Mouse (Mus musculus) urinary bladder, postnatal 36 days (tissue): ENCODE data around the gene Fam92b.

Source experiments
- DNase-seq, 2 experiments: peaks; one replicate each; pipeline ENCODE4 v3.0.0; 2022; ENCODE audit warnings: low spot score in 2 of 2, mixed read lengths in 1 of 2

Fam92b gene

DNA sequence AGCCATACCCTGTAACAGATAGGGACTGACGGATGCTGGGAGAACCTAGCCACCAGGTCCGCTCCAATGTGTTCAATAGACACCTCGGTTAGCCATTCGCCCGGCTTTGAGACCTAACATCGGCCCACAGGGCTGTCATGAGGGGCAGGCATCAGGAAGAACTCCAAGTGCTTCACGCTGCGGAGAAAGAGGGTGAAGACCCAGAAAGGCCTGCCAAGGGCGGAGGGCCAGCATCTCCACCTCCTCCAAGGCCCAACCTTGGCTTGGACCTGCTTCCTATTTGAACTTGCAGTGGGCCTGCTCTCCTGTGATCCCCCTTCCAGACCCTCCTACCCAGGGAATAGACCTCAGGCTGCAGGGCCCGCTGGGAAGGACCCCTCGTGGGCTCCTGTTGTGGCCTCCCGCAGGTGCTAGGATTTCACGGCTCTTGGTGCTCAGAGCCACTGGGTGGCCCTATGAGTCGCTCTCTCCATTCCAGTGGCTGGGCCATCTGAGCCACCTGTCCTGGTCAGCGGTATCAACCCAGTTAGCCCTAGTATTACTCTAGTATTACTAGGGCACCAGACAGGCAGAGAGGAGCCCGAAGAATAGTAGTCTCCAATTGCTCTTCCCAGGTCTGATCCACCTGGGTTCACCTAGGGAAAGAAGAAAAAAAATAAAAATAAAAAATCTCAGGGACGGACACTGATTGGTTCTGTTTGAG is 13.0 kb upstream of the Fam92b start:
- DNase-seq = no peak

DNA sequence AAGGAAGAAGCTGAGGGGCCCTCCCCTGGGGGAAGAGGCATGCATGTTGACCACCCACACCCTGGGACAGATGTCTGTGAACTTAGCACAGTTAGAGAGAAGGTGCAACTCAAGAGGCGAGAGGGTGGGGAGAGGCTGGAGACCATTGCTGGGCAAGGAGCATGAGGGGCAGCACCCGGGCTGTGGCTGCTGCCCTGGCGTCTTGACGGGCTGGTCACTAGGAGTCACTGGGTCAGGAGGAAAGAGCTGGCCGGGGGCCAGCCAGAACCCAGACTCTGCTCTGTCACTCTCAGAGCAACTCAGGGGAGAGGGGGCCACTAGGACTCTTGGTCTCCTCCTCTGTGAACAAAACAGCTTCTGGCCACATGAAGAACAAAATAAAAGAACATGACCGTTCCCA is 12.2 kb upstream of the Fam92b start:
- DNase-seq = no peak

DNA sequence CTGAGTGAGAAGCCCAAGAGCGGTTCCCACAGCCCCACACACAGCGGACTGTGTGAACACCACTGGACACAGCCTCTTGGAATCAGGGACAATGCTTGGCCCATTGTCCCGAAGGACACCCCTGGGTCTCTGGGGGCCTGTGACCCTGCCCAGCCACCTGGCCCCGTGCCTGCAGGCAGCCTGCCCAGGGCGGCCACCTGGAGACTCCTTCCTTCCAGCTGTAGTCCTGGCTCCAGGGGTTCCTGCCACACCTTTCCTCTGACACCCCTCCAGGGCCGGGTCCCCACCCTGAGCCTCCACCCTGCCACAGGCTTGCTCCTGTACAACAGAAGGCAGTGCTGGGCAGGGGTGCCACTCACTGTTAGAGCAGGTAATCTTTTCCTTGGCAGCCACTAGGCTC is 11.2 kb upstream of the Fam92b start:
- DNase-seq = peak in 1 of 2 experiments; percentile 69

DNA sequence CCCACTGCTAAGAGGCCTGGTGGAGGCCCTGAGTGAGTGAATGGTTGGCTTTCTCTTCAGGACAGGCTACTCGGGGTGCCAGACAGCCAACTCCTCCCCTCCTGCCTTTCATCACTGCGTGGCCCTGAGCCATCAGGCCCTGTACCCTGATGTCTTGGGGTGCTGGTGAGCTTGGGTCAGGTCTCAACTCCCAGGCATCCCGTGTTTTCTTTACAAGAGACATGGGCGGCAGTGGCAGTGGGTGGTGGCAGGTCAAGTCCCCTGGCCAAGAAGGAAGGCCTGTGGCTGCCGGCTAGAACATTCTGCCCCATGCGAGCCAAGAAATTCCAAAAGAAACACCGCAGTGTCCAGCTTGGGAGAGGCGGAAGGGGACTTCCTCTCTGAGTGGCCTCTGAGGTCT is 9.2 kb upstream of the Fam92b start:
- peak in 1 of 2 experiments; percentile 58 for DNase-seq

DNA sequence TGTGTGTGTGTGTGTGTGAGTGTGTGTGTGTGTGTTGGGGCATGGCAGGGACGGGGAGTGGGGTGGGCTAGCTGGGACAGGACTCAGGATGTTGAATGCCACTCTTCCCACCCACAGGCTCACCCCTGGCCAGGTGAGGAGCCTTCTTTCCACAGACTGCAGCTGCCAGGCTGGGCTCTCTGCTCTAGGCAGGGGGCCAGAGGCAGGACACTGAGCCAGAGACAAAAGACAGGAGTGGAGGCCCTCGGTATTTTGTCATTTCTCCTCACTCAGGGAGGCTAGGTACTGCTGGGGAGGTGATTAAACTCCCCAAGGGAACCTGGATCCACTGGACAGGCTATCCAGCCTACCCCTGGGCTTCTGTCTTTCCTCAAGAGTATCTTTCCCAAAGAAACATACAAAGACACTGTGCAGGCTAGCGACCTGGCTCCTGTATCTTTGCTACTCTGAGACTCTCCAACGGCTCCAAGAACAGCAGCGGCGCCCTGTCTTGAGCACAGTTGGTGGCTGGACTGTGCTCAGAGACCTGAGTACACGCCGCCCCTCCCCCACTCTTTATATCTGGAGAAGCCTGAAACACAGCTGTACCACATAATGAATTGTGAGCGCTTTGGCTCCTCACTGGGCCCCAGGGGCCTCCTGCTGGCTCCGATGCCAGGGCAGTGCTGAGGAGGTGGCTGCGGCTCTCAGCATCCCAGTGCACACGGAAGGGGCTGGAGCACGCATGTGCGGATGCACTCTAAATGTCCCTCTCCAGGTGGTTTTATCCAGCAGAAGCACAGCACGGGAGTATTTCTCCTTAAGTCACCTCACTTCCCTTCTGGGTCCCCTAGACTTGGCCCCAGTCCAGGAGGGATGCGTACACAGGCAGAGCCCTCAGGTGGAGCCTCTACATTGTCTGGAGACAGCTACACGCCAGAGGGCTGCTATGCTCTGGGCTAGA is 7.9 kb upstream of the Fam92b start:
- DNase-seq = no peak

DNA sequence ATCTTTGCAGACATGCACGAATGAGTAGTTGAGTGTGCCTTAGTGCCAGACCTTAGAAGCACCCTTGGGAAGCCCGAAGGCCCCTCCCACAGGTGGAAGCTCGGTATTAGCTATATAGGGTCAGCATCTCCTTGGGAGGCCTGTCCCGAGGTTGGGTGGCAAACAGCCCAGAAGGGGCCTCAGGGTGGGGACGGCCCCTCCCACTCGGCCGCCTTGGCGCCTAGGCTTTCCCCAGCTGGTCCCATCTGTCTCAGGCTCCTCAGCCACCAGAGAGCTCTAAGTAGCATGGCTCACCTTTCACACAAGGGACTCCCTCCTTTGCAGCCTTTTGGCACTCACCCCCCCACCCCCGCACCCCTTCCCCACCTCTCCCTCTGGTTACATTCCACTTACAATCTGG is 7.1 kb upstream of the Fam92b start:
- no peak for DNase-seq

DNA sequence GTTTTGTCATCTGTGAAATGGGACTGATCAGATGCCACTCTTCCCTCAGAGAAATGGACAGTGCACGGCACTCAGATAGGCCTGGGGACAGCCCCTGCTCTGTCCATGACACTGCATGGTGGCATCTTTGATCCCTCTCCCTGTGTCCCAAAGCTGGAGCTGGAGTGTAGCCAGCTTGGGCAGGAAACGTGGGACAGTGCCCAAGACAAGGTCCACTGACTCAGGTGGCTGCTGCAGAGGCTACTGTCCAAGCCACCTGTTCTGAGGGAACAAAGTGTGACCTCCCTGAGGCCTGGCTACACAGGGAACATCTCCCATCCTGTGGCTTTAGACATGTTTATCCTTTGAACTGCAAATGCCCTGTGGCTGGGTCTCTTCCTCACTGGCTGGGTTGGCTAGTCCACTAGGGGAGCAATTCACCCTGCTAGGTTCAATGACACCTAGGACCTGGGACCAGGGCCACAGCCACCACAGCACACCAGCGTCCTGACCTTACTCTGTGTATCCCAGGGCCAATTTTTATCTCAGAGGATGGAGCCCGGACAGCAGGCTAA is 4.7 kb upstream of the Fam92b start:
- no peak for DNase-seq

DNA sequence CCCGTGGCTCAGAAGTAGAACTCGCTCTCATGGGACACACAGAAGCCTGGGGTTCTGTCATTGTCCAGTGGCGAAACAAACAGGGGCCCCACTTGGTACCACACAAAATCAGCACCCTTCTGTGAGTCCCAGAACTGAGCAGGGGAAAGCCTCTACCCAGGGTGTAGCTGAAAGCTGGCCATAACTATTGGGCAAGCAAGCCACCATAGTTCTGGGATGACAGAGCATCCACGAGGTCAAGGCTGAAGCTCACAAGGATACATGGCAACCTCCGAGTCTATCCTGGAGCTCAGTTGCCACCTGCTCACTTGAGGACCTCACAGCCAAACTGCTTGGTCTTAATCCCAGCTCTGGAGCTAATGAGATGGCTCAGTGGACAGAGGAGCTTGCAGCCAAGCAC is 4.0 kb upstream of the Fam92b start:
- DNase-seq = no peak

DNA sequence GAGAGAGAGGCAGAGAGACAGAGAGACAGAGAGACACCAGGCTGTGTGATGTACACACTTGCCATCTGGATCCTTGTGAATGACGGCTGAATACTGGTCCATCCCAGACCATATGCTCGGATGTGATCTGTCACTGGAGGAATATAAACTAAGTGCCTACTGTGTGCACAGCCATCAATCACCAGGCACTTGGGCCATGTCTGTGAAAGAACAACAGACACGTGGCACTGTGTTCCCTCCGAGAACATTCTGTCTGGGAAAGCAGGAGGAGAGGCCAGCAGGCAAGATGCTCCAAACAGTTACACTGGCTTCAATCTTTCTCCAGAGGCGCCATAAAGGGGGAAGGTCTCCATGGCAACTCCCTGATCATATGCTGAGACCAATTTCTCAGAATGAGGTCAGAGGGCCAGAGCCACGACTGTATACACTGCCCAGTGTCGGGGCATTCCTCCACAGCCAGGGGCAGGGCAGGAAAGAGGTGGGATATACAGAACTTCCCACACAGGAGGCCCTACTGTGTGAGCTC is 3.2 kb upstream of the Fam92b start:
- no peak for DNase-seq

DNA sequence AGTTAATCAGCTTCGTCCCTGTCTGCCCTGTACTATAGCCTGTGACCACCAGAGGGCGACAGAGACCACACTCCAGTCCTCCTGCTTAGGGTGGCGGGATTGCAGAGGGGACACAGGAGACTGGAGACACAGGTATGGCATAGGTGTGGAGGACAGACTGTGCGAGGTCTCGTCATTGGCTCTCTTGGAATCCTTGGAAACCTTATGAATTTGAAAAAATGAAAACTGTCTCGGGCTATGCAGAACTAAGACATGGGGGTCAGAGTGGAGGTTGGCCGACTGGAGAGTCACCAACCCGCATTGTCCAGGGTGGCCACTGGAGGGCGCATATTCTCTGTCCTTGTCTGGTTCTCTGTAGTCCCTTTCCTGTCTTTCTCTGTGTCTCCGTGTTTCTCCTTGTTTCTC is 1.8 kb upstream of the Fam92b start:
- peak; percentile 85 for DNase-seq

DNA sequence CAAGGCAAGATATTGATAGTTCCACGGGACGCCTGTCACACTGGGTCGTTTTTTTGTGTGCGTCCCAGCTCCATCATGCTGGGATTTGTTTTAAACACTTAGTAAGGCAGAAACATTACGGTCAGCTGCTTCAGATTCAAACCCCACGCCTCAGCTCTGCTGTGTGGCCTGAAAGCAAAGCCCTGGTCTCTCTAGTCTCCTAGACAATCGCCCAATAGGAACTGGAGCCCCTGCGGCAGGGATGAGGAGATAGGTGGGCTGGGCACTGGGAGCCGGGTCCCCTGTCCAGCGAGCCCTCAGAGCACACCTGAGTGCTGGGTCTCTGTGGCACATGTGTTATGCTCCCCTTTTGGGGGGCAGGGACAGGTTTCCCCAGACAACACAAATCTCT is 853 bp upstream of the Fam92b start:
- no peak for DNase-seq

DNA sequence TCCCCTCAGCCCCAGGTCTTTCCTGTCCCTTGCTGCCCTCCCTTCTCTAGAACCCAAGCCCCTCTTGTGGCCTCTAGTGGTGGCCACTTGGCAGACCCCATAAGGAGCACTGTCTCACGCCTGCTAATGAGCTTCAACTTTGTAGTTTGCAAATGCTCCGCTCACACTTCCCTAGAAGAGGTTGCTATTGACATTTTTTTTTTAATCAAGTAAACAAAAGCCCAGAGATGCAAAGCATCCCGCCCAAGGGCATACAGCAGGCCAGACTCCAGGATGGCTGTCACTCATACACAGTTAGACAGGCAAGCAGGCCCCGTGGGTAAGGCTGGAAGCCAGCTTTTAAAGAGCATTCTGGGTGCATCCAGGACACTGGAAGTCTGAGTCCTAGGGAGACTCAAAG is 661 bp downstream of the Fam92b start:
- no peak for DNase-seq

DNA sequence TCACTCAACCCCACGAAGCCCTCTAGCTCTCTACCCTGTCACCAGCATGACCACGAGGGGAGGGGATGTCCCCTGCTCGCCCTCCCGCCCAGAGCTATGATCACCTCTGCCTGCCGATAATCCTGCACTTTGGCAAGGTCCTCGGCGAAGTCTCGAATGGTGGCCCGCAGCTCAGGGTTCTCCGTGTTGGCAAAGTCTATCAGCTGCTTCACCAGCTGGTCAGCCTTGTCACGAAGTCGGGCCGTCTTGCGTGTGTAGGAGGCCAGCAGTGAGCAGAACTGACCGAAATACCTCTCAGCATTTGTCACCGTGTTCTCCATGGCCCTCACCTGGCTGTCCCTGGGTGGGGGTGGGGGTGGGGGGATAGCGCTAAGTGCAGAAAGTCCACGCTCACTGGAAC is 2.7 kb downstream of the Fam92b start:
- DNase-seq = no peak

DNA sequence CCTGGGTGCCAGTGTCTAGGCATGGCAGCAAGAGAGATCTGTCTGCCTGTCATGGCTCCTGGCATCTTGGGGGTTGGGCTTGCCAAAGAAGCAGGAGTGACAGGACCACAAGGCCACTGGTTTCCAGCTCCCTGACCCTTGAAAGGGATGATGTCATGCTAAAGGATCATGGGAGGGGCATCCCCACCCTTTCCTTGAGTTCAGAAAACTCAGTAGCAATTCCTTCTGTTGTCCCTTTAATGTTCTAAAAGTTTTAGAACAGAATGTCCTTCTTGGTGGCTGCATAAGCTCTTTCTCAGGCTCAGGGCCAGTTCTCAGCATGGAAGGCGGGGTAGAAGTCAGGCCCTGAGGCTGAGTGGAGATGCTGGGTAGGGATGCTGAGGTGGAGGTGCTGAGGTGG is 4.1 kb downstream of the Fam92b start:
- no peak for DNase-seq

DNA sequence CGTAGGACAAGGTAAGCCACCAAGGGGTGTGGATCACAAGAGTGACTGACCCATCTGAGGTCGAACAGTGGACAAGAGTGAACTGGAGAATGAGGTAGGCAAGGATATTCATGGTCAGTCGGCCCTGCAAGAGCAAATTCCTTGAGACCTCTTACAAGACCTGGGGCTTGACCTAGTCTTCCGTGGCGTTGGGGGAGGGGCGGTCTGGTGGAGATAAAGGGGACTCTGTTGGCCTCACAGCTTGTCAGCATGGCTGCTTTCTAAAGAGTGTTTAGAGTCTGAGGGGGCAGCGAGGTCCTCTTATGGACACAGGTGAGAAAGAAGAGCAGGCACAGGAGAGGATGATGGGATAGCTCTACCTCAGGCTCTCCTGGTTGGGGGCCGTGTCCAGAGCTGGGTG is 8.1 kb downstream of the Fam92b start:
- DNase-seq = no peak

DNA sequence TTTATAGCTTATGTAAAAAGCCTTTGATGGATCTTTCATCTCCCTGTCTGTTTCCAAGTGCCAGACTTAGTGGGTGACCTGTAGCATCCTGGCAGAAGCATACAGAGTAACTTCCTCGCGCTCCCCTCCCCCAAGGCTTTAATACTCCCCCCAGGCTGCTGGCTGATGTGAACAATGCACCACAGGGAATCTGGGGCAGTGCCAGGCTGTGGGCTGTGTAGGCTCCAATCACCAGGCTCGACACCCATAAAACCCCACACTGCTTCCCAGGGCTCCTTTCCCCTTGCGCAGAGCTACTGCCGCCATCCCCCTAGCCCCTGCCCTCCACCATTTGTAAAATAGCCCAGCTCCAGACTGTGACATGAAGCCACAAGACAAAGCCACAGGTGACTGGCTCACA is 9.4 kb downstream of the Fam92b start:
- DNase-seq = no peak

DNA sequence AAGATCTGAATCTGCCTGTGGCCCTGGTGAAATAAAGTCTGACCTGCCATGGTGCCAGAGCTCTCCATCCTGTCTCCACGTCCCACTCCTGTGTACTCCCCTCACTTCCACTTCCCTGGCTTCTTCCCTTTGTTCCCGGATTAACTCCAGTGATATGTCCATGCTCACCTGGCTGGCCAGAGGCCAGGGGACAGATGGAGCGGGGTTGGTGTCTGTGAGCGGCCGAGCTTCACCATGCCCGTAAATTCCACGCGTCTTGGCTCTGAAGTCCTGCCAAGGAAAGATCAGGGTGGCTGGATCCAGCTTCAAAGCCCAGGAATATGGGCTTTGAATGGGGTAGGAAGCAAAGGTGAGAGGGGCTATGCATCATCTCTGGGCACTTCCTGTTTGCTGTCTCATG is 10.1 kb downstream of the Fam92b start:
- no peak for DNase-seq

DNA sequence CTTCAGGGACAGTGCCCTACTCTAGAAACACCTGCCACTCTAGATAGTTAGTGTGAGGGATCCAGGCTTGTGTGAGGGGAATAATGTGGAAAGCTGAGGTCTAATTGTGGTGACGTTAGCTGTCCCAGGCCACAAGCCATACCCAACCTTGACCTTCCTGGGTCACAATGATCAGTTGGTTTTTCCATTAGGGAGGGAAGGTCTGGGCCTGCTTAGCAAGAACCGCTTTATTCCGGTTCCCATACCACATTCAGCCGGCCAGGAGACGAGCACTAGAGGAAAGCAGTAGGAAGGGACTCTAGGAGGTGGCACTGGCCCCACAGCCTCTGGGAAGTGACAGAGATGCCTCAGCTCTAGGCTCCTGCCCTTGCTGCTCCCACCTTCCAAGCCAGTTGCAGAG is 13.2 kb downstream of the Fam92b start:
- DNase-seq = no peak

DNA sequence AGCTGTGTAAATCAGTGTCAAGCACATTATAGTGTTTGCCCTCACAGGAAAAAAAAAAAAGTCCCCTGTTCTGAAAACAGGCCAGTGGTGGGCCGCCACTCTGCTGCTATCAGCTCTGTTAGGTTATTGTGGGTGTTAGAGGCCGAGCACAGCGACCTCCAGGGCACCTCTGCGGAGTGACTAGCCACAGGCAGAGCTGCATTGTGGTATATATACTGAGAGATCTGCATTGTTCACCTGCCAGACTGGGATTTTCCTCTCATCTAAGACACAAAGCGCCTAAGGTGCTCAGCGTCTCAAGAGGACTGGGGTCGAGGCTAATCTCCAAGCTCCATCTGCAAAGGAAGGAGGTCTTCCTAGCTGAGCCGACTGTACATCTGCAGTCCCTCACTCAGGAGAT is 13.9 kb downstream of the Fam92b start:
- no peak for DNase-seq

DNA sequence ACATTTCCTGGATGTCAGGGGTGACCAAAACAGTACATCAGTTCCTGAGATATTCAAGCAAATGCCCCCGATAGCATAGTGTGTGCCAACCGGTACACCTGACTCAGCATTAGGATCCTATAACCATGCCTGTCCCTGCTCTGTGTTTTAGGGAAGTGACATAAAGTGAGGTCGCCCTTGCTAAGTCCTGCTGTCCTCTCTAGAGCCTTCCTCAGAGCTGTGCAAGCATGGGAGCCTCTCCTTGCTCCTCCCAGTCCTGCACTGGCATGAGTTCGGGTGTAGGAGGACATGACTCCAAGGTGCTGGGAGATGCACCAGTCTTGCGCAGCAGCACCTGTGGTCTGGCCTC is 14.9 kb downstream of the Fam92b start:
- no peak for DNase-seq

DNA sequence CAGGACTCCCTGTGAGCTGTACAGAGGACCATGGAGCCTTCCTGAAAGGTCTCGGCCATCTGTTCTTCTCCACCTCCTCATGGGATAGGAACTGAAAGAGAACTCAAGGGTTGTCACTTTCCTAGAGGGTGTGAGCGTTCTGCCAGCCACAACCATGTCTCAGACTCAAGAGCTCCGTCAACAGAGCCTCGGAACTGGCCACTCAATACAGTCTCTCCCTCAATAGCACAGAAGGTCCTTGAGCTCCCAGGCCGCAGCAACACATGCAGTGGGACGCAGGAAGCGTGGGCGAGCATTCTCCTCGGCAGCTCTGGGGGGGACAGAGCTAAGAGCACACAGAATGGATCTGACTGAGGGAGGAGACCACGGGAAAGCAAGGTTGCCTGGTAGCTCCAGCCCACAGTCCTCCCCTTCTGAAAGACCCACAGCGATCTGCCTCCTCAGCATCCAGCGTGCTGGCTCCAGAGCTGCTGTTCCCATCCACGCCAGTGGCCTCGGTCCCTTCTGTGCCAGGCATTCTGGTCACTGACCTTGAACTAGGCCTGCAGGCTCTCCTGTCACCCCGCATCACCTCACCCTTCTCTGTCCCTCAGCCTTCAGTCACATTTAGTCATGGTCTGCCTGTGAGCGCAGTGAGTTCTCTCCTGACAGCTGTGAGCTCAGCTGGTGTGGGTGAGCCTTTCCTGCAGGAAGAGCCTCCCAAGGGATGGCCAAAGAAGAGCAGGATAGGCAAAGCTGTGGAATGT is 15.4 kb downstream of the Fam92b start:
- no peak for DNase-seq

DNA sequence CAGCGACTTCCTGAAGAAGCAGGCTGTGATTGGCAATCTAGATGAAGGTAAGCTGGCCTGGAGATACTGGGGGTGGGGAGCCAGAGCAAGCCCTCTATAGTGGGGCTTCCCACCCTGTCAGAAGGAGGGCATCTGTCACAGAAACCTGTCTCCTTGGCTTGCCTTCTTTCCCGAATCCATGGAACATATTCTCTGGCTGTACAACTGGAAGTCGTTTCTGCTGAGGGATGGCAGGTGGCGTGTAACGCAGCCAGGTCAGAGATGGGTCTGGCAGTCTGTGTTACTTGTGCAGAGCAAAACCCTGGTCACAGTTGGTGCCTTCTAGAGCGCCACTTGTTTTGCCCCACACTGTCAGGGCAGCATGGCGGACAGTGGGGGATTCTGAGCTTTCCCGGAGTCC is 16.9 kb downstream of the Fam92b start:
- DNase-seq = no peak
